19 mouse cellular contexts compared by ENCODE assay signal in genomic region chr13:91274131-91274530, GRCm38 (mm10). TPM values are rescaled to one million over a fixed set of nuclear protein-coding genes. Genes with fewer than 3 reads are reported as not detected.
A peak's percentile ranks its signal among the peaks of the same experiment; 100 is the strongest.
DNase-seq lines count a peak whose midpoint lies in the region; ATAC-seq and TF ChIP-seq lines count a peak whose summit lies in the region.
"Had no signal": no experiment of that assay in that cellular context is flagged by ENCODE, and none has a peak within 500 bp of the region (broad histone marks: within the 10 kb centered on the region; RNA-seq: fewer than 3 reads in every experiment).

No protein-coding gene starts in this region.

- peak; percentile 4 for DNase-seq in lung, embryonic 14.5 days
- DNase-seq in lung, postnatal 14 days, result no peak
- DNase-seq in brain, embryonic 14.5 days (ENCODE audit: low read depth), result peak; percentile 9
- peak; percentile 42 to 48 for DNase-seq in layer of hippocampus, adult 8-10 months (ENCODE audit: low spot score in 2 of 2)
- DNase-seq in right cerebral cortex, adult 2 months (ENCODE audit: low spot score in 2 of 2), result peak; percentile 37 to 50
- DNase-seq in adrenal gland, postnatal 25 days, result no peak
- no peak for DNase-seq in natural killer cell, adult 2 months (ENCODE audit: low spot score in 2 of 2)
- no peak for DNase-seq in kidney, postnatal 4 days
- DNase-seq: adrenal gland, postnatal 36 days; cerebellum, postnatal 36 days; thymus, postnatal 36 days had no signal

- no peaks in the 10 kb centered on the region for H3K4me1 ChIP-seq in lung, embryonic 14.5 days (ENCODE audit: insufficient read depth)
- H3K4me1 ChIP-seq: embryonic facial prominence, embryonic 12.5 days; hindbrain, embryonic 10.5 days; limb, embryonic 12.5 days; neural tube, embryonic 13.5 days had no signal

- H3K27me3 ChIP-seq in lung, embryonic 14.5 days (ENCODE audit: insufficient read depth, low read length), result no peaks in the 10 kb centered on the region
- H3K27me3 ChIP-seq: embryonic facial prominence, embryonic 12.5 days; heart, embryonic 15.5 days; limb, embryonic 12.5 days; neural tube, embryonic 13.5 days had no signal

- H3K9me3 ChIP-seq in lung, embryonic 14.5 days (ENCODE audit: low read depth, low read length), result no peaks in the 10 kb centered on the region
- H3K9me3 ChIP-seq: embryonic facial prominence, embryonic 12.5 days; heart, embryonic 15.5 days; hindbrain, embryonic 10.5 days; limb, embryonic 12.5 days; neural tube, embryonic 13.5 days had no signal

- TF ChIP-seq CTCF in lung, embryonic 14.5 days (IDR thresholded peaks at IDR 0.05; ENCODE audit: low read depth), result no peak
- TF ChIP-seq CTCF in brain, embryonic 14.5 days (IDR thresholded peaks at IDR 0.05; ENCODE audit: borderline replicate concordance, extremely low read depth, insufficient read depth, insufficient read length), result no peak

- H3K9ac ChIP-seq in lung, embryonic 14.5 days, result no peak overlapping the region
- H3K9ac ChIP-seq: embryonic facial prominence, embryonic 12.5 days; heart, embryonic 15.5 days; limb, embryonic 12.5 days; liver, embryonic 14.5 days; neural tube, embryonic 13.5 days had no signal

- no peak for TF ChIP-seq POLR2A in brain, embryonic 14.5 days (IDR thresholded peaks at IDR 0.05; ENCODE audit: borderline replicate concordance, extremely low read depth, insufficient read depth, insufficient read length, poor library complexity, severe bottlenecking)

- no peak for ATAC-seq in lung, embryonic 14.5 days (ENCODE audit: insufficient read depth)
- ATAC-seq: CD4-positive, CD25-positive, alpha-beta regulatory T cell, adult 4 months had no signal

- no peak overlapping the region for H3K4me3 ChIP-seq in lung, embryonic 14.5 days (ENCODE audit: low read depth, low read length)
- H3K4me3 ChIP-seq: embryonic facial prominence, embryonic 12.5 days; heart, embryonic 15.5 days; hindbrain, embryonic 10.5 days; limb, embryonic 12.5 days; neural tube, embryonic 13.5 days had no signal

- H3K27ac ChIP-seq in lung, embryonic 14.5 days (ENCODE audit: low read depth), result peak overlapping the region; percentile 2; the same call in 1 of the 2 replicates
- H3K27ac ChIP-seq: embryonic facial prominence, embryonic 12.5 days; heart, embryonic 15.5 days; hindbrain, embryonic 10.5 days; kidney, postnatal 0 days; limb, embryonic 12.5 days; liver, embryonic 14.5 days; neural tube, embryonic 13.5 days had no signal

- H3K4me2 ChIP-seq in lung, embryonic 14.5 days, result no peak overlapping the region
- H3K4me2 ChIP-seq: embryonic facial prominence, embryonic 12.5 days; heart, embryonic 15.5 days; limb, embryonic 12.5 days; neural tube, embryonic 13.5 days had no signal

- 78% methylated on average over 1 of the region's 1 CpGs for WGBS in lung, embryonic 14.5 days

- no peaks in the 10 kb centered on the region for H3K36me3 ChIP-seq in lung, embryonic 14.5 days (ENCODE audit: insufficient read depth)
- H3K36me3 ChIP-seq: embryonic facial prominence, embryonic 12.5 days; heart, embryonic 15.5 days; hindbrain, embryonic 10.5 days; limb, embryonic 12.5 days; neural tube, embryonic 13.5 days had no signal

RNA-seq across cellular contexts. Expression of gene Atg10, which starts 50.4 kb away (rescaled TPM):
- polyA plus RNA-seq in lung, embryonic 14.5 days (2014; fragmentation: Nextera tagmentation; extraction: Ambion mirVana), result 13.4 and 14.9 TPM in 2 replicates
- 3.6 and 4.9 TPM in 2 replicates for polyA plus RNA-seq in brain, embryonic 14.5 days (2012; rRNA removed)
- 10 to 100 TPM; 13.8 to 18.1 (median 15.1) TPM for total RNA-seq in layer of hippocampus, adult 8-10 months (2022)
- 15.2 and 20.6 TPM in 2 replicates for total RNA-seq in adrenal gland, postnatal 25 days (2021)

Comparison
In these comparisons a context has a peak if more than half of its experiments do, and no peak if none do; other contexts are left out.
1. DNase-seq: peak in lung, embryonic 14.5 days (single experiment), brain, embryonic 14.5 days (single experiment), layer of hippocampus, adult 8-10 months (2 of 2) and right cerebral cortex, adult 2 months (2 of 2); none in lung, postnatal 14 days (single experiment), adrenal gland, postnatal 25 days (single experiment), natural killer cell, adult 2 months (0 of 2) and kidney, postnatal 4 days (0 of 2).